ENCODE assay signal across 11 mouse cellular contexts in genomic region chr17:34607997-34608396, GRCm38 (mm10). TPM values are rescaled to one million over a fixed set of nuclear protein-coding genes. Genes with fewer than 3 reads are reported as not detected.
A peak's percentile ranks its signal among the peaks of the same experiment; 100 is the strongest.
DNase-seq lines count a peak whose midpoint lies in the region; ATAC-seq lines count a peak whose summit lies in the region.
"Had no signal": no experiment of that assay in that cellular context is flagged by ENCODE, and none has a peak within 500 bp of the region (broad histone marks: within the 10 kb centered on the region; RNA-seq: fewer than 3 reads in every experiment).

No protein-coding gene starts in this region.

- H3K27me3 ChIP-seq in midbrain, embryonic 12.5 days, result no peaks in the 10 kb centered on the region
- H3K27me3 ChIP-seq in midbrain, embryonic 14.5 days (ENCODE audit: control insufficient read depth, insufficient read depth, low read length), result no peaks in the 10 kb centered on the region
- no peaks in the 10 kb centered on the region for H3K27me3 ChIP-seq in neural tube, embryonic 13.5 days

- H3K27ac ChIP-seq in midbrain, embryonic 12.5 days (replicated peaks), result no peak overlapping the region
- no peak overlapping the region for H3K27ac ChIP-seq in midbrain, embryonic 14.5 days (replicated peaks; ENCODE audit: low read depth, low read length)
- H3K27ac ChIP-seq in neural tube, embryonic 13.5 days (replicated peaks), result no peak overlapping the region

- H3K9ac ChIP-seq in midbrain, embryonic 12.5 days (replicated peaks), result no peak overlapping the region
- no peak overlapping the region for H3K9ac ChIP-seq in midbrain, embryonic 14.5 days (replicated peaks; ENCODE audit: low read length)
- H3K9ac ChIP-seq in neural tube, embryonic 13.5 days, result no peak overlapping the region; the same call in 1 of the 2 replicates

- DNase-seq in cerebellum, adult 8-10 months, result peak; percentile 57
- no peak for DNase-seq in cerebellum, postnatal 36 days
- DNase-seq in kidney, adult 18-20 months, result peak; percentile 35
- DNase-seq in kidney, postnatal 10 days, result no peak
- DNase-seq in midbrain, embryonic 14.5 days, result no peak
- no peak for DNase-seq in adrenal gland, postnatal 25 days
- DNase-seq: heart, adult 18-20 months; layer of hippocampus, adult 9-11 months; right cerebral cortex, postnatal 14 days had no signal

- H3K4me1 ChIP-seq in midbrain, embryonic 12.5 days, result peaks cover 38% of the 10 kb centered on the region
- H3K4me1 ChIP-seq in midbrain, embryonic 14.5 days (ENCODE audit: control insufficient read depth, insufficient read depth, low read length), result peaks cover 22% of the 10 kb centered on the region
- peaks cover 41% of the 10 kb centered on the region for H3K4me1 ChIP-seq in neural tube, embryonic 13.5 days (replicated peaks)

- H3K9me3 ChIP-seq in midbrain, embryonic 12.5 days, result no peaks in the 10 kb centered on the region
- no peaks in the 10 kb centered on the region for H3K9me3 ChIP-seq in midbrain, embryonic 14.5 days (ENCODE audit: control insufficient read depth, low read length)
- no peaks in the 10 kb centered on the region for H3K9me3 ChIP-seq in neural tube, embryonic 13.5 days

- peaks cover 32% of the 10 kb centered on the region for H3K36me3 ChIP-seq in midbrain, embryonic 12.5 days
- H3K36me3 ChIP-seq in midbrain, embryonic 14.5 days (ENCODE audit: control insufficient read depth, insufficient read depth, low read length), result peaks cover 30% of the 10 kb centered on the region
- peaks cover 31% of the 10 kb centered on the region for H3K36me3 ChIP-seq in neural tube, embryonic 13.5 days

- WGBS in midbrain, embryonic 12.5 days, result 91% methylated on average over 7 of the region's 7 CpGs
- WGBS in midbrain, embryonic 14.5 days, result 89% methylated on average over 7 of the region's 7 CpGs
- 83% methylated on average over 7 of the region's 7 CpGs for WGBS in neural tube, embryonic 13.5 days

- ATAC-seq in midbrain, embryonic 12.5 days (ENCODE audit: low FRiP score, low read depth), result no peak
- no peak for ATAC-seq in midbrain, embryonic 14.5 days (ENCODE audit: low FRiP score, low TSS enrichment)
- ATAC-seq in neural tube, embryonic 13.5 days (ENCODE audit: low read depth), result no peak

- peak overlapping the region; percentile 1; the same call in 1 of the 2 replicates for H3K4me2 ChIP-seq in midbrain, embryonic 12.5 days (replicated peaks)
- no peak overlapping the region for H3K4me2 ChIP-seq in midbrain, embryonic 14.5 days (ENCODE audit: low read length)
- no peak overlapping the region for H3K4me2 ChIP-seq in neural tube, embryonic 13.5 days

- H3K4me3 ChIP-seq in midbrain, embryonic 12.5 days, result no peak overlapping the region
- H3K4me3 ChIP-seq in midbrain, embryonic 14.5 days (replicated peaks; ENCODE audit: low read depth, low read length), result no peak overlapping the region
- H3K4me3 ChIP-seq in neural tube, embryonic 13.5 days, result 0 out of 2 replicates have a peak overlapping the region, but pooled peaks have one; percentile 78

RNA-seq across cellular contexts. Expression of gene Agpat1, which starts 3.9 kb away (rescaled TPM):
- 82.8 and 86.2 TPM in 2 replicates for polyA plus RNA-seq in midbrain, embryonic 12.5 days (2016; fragmentation: Nextera tagmentation; extraction: Ambion mirVana)
- 122 and 123 TPM in 2 replicates for polyA plus RNA-seq in midbrain, embryonic 14.5 days (2014; fragmentation: Nextera tagmentation; extraction: Ambion mirVana)
- 89.5 and 99.6 TPM in 2 replicates for polyA plus RNA-seq in neural tube, embryonic 13.5 days (2015; fragmentation: Nextera tagmentation; extraction: Ambion mirVana)
- total RNA-seq in adrenal gland, postnatal 25 days (2021), result 105 and 122 TPM in 2 replicates

RNA-seq across cellular contexts. Expression of gene Rnf5, which starts 4.5 kb away (rescaled TPM):
- polyA plus RNA-seq in midbrain, embryonic 12.5 days (2016; fragmentation: Nextera tagmentation; extraction: Ambion mirVana), result 240 and 243 TPM in 2 replicates
- polyA plus RNA-seq in midbrain, embryonic 14.5 days (2014; fragmentation: Nextera tagmentation; extraction: Ambion mirVana), result 223 and 269 TPM in 2 replicates
- 260 and 270 TPM in 2 replicates for polyA plus RNA-seq in neural tube, embryonic 13.5 days (2015; fragmentation: Nextera tagmentation; extraction: Ambion mirVana)
- 79.3 and 91.3 TPM in 2 replicates for total RNA-seq in adrenal gland, postnatal 25 days (2021)

RNA-seq across cellular contexts. Expression of gene Egfl8, which starts 7.8 kb away (rescaled TPM):
- 4.5 and 6.0 TPM in 2 replicates for polyA plus RNA-seq in midbrain, embryonic 12.5 days (2016; fragmentation: Nextera tagmentation; extraction: Ambion mirVana)
- 6.7 and 9.5 TPM in 2 replicates for polyA plus RNA-seq in midbrain, embryonic 14.5 days (2014; fragmentation: Nextera tagmentation; extraction: Ambion mirVana)
- polyA plus RNA-seq in neural tube, embryonic 13.5 days (2015; fragmentation: Nextera tagmentation; extraction: Ambion mirVana), result 21.8 and 28.4 TPM in 2 replicates
- 3.0 and 3.8 TPM in 2 replicates for total RNA-seq in adrenal gland, postnatal 25 days (2021)

RNA-seq across cellular contexts. Expression of gene Ager, which starts 10.3 kb away (rescaled TPM):
- 2.2 and 2.3 TPM in 2 replicates for polyA plus RNA-seq in midbrain, embryonic 12.5 days (2016; fragmentation: Nextera tagmentation; extraction: Ambion mirVana)
- 1.2 and 1.4 TPM in 2 replicates for polyA plus RNA-seq in midbrain, embryonic 14.5 days (2014; fragmentation: Nextera tagmentation; extraction: Ambion mirVana)
- 2.0 and 2.2 TPM in 2 replicates for polyA plus RNA-seq in neural tube, embryonic 13.5 days (2015; fragmentation: Nextera tagmentation; extraction: Ambion mirVana)
- total RNA-seq in adrenal gland, postnatal 25 days (2021), result 0.57 and 1.5 TPM in 2 replicates

RNA-seq across cellular contexts. Expression of gene Pbx2, which starts 16.9 kb away (rescaled TPM):
- 20.8 and 22.5 TPM in 2 replicates for polyA plus RNA-seq in midbrain, embryonic 12.5 days (2016; fragmentation: Nextera tagmentation; extraction: Ambion mirVana)
- polyA plus RNA-seq in midbrain, embryonic 14.5 days (2014; fragmentation: Nextera tagmentation; extraction: Ambion mirVana), result 12.8 and 13.5 TPM in 2 replicates
- polyA plus RNA-seq in neural tube, embryonic 13.5 days (2015; fragmentation: Nextera tagmentation; extraction: Ambion mirVana), result 9.2 and 10.2 TPM in 2 replicates
- total RNA-seq in adrenal gland, postnatal 25 days (2021), result 36.4 and 51.6 TPM in 2 replicates

Comparison
In these comparisons a context has a peak if more than half of its experiments do, and no peak if none do; other contexts are left out.
1. DNase-seq: peak in cerebellum, adult 8-10 months (single experiment) and kidney, adult 18-20 months (single experiment); none in cerebellum, postnatal 36 days (0 of 2), kidney, postnatal 10 days (single experiment), midbrain, embryonic 14.5 days (single experiment) and adrenal gland, postnatal 25 days (single experiment).